Mouse (Mus musculus) left cerebral cortex, postnatal 10 days (tissue): ENCODE measurements at regions not wholly inside any gene's neighbourhood (a gene's known extent, or its start where the extent isn't known, plus 50 kb on each side); places are given as distances from the start of the nearest gene placed in this dataset.

ENCODE experiments used
- DNase-seq, 2 experiments: peaks; one replicate each; pipeline ENCODE4 v3.0.0; 2021 to 2022; ENCODE audit warnings: low spot score in 2 of 2, mixed read lengths in 1 of 2; ENCODE audit errors: extremely low spot score in 1 of 2
- intact Hi-C: fragments of 180-260 bp; cut with DNase I; formaldehyde crosslinking; loops from one replicate; pipeline ENCODE4 v1.15.1; 2025

DNA sequence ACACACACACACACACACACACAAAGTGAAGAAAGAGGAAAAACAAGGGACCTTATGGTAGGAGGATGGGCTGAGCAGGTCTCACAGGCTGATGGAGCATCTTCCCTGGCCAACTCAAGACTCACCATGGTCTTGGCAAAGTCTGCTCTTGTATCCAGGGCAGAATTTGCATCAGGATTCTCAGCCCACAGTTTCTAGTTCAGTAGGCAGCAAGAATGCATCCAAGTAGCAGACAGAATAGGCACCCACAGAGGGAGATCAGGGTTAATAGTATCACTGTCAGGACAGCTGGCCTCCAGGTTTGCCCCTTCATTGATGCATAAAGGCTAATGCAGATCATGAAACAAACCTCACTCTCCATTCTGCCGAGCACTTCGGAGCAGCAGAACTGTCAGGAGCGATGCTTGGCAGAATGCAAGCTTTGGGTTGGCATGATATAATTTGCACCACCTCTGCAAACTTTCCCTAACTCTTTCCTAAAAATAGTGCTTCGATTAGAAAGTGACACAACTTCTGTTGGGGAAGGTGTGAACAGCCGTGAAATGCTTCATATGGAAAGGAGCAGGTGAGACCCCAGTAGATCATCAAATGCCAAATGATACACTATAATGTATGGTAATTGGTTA, 404.0 kb downstream of the Insc start:
- DNase-seq = no peak
- intact Hi-C loops = no loop called here

DNA sequence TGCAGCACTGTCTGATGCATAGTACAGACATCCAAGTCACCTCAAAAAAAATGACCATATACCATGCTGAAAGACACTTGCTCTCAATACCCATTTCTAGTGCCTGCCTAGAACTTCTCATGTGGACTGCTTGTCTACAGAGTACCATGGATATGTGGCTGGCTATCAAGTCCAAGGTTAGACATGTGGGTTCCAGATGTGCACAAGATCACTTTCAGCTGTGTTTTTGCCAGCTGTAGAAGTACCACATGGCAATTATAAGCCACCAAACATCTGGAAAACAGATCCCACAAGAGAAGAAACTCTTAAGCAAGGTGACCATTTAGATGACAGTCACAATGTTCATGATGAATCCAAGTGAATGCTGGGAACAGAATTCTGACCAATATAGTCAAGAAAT, 409.8 kb downstream of the Insc start:
- intact Hi-C loops = no loop called here

DNA sequence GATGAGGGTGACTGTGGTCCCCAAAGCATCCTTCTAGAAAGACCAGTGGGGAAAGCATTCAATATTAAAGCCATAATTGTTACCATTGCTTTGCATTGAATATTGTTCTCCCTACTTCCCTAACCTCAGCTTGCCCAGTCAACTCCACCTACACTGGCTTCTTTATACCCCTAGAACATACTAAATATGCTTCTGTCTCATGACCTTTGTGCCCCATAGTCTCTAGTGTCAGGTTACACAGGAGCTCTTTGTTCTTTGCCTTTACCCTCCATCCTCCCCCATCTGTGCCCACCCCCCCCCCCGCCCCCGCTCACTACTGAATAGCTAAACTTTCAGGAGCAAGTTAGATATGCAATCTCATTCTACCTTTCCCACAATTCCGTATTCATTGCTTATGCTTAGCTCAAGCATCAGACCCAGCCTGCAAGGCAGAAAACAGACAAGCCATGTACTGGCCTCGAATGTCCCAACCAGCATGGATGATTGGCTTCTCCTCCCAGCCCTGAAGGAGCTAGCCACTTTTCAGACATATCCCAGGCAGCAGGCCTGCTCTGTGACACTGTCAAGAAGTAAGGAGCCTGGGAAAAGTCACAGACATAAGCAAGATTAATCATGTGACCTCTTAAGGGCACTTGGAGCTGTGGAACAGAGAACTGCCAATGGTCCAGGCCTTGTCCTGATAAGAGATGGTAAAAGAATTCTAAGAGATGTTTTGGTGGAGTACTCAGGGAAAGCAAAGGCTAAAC, 410.4 kb downstream of the Insc start:
- no peak for DNase-seq
- intact Hi-C loops = no loop called here

More for the DNA sequence above, 409.8 kb downstream of the Insc start:
- no peak for DNase-seq

DNA sequence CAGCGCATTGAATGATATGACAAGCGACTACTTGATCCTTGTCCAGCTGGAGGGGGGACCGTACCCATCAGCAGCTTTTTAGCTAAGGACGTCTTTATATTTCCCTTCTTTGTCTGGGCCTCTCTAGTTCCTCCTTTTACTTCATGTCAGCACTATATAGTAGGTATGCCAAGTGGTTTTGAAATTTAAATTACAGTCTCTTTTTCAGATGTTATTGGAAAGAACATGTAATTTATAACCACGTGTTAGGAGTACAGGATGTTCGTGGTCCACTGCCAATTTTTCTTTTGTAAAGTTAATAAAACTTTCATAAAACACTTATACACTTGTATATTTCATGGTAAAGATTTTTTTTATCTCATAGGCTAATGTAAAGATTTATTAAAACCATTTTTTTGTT, 426.5 kb downstream of the Insc start:
- intact Hi-C loops = no loop called here
- DNase-seq = no peak

DNA sequence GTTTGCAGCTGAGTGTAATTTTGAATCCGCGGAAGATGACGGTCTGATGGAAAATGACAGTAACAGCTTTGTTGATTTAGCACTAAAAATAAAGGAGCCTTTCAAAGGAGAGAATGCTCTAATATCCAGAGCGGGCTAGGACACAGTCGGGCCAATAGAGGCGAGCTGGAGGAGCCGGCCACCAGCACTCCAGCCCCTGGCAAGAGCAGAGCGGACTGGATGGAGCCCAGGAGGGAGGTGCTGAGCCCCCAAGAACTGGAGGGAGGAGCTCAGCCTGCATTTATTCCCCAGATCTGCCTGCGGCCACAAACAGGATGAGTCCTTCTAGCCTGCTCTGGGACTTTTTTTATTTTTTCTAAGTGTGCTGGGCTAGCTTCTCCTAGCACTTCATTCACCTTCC, 426.9 kb downstream of the Insc start:
- intact Hi-C loops = no loop called here
- DNase-seq = peak; percentile 37 to 48

DNA sequence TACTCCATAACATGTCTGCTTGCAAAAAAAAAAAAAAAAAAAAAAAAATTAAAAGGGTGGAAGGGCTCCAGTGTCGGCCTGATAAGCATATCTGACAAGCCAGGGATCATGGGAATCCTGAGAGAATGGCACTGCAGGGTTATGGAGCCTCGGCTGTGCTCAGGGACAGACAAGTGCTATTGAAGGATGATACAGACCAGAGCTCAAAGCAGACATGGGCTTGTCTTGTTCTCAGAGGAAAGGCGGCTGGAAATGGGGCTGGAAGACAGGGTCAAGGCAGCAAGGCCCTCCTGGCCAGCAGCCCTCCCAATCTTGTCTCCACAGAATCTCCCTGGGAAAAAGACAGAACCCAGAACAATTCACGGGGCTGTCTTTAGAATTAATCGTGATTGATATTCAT, 449.0 kb downstream of the Insc start:
- no peak for DNase-seq
- intact Hi-C loops = no loop called here

DNA sequence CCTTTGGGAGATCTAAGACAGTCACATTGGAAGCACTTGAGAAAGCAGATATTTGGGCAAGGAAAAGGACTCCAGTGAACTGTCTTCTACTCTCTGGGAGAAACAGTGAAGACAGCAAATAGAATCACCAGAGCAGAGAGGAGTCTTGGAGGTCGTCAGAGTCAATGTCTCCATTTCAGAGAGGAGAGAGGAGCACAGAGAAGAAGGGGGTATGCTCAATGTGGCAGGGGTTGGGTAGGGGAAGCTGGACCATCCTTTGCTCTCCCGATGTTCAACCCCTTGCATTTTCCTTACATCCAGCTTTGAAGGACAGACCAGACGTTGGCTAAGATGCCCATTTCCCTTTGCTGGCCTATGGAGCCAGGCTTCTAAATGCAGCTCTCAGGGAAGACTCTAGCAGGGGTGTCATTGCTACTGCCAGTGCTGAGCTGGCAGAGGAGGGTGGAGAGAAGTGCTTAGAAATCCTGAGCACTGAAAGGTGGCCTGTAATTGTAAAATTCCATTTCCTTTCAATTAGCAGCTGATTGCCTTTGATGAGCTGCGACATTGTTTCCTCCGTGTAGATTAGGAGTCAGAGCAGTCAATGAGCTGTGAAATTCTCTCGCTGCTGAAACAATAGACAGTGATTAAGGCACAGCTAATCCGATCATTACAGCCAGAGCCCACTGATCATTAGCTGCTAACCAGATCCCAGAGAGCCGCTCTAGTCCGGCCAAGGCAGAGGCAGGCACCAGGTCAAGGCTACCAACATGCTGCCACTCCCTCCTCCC, 449.7 kb downstream of the Insc start:
- DNase-seq = no peak
- intact Hi-C loops = no loop called here

DNA sequence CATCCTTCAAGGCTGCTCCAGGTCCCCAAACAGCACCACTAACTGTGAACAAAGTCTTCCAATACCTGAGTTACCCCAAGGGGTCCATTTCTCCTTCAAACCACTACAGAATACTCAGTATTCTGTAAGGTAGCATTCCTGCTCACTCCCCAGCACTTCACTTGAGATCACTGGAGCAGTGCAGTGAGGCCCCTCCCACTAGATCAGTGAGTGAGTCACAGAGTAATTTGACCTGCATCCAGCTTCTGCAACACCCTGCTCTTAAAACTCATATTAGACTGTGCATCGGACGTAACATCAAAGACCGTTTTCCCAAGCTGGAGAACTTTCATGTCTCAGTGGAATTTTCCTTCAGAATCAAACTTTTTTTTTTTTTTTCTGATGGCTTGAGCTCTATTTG, 461.4 kb downstream of the Insc start:
- DNase-seq = no peak
- intact Hi-C loops = no loop called here

DNA sequence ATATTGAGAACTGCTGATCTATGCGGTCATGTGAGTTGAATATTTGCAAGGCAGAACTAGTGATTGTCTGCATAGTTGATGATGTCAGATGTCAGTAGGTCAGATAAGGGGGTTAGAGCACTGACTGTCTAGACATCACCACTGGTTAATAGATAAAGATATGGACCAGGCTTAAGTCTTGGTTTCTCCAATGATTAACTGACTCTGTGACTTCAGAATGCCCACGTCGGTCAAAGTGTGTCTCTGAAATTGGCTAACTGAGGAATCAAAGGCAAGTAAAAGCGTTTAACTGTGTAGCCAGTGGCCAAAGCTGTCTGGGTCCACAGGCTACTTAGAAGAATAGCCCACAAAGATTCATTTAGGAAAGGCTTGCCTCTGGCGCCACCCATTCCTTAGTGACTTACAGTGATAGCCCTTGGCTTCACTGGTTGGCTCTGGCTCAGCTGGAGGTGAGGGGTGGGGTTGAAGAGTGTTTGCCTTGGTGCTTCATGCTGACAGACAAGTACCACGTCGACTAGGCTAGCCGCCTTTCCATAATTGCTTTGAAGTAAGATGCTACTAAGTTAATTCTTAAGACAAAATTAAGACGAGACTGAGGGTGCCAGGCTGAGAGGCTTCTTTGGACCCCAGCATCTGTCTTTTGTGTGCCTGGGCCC, 463.1 kb downstream of the Insc start:
- intact Hi-C loops = no loop called here
- no peak for DNase-seq

DNA sequence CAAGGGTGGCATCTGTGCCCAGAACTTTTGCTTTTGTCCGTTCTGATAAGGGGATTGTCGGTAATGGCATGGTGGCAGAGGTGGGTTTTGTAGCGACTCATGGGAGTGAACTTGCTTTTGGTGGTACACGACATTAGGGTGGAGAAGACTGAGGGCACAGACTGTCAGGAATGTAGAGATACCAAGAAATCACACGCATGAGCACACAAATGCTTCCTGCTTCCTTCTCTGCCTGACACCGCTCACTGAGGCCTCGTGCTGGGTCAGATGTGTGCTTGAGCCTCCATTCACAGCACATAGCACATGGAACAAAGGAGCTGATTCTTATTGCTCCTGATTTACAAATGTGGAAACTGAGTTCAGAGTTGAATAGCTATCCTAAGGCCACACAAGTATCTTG, 465.3 kb downstream of the Insc start:
- intact Hi-C loops = no loop called here
- no peak for DNase-seq

DNA sequence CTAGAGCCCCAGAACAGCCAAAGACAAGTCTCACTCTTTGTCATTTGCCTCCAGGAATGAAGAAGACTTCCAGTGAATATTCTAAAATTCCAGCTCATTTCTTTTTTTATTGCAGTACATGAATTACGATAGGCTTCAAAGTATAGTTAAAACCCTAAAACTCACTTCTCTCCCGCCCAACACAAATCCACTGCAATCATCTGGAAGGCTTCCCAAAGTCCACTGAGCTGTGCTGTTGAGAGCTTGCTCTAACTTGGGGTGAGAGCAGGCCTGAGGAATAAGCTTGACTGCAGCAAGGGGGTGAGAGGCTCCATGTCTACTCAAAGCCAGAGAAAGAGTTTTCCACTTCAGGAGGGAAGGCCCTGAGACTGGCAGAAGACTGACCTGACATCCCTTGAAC, 466.5 kb downstream of the Insc start:
- intact Hi-C loops = no loop called here

DNA sequence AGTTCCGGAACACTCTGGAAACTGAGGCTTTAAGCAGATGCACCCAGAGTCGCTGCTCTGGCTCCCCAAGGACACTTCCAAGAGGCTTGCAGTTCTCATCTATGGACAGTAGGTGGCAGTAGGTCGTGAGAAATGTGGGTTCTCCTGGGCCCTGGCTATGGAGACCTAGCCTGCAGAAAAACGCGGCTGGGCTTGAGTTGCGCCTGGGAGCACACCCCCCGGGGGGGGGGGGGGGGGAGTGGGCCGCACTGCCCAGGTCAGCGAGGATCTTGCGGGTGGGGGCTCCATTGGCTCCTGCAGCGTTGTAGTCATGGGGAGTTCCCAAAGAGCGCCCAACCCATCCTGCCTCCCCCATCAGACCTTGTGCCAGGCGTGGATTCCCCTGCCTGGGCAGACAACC, 473.3 kb downstream of the Insc start:
- DNase-seq = peak; percentile 81 to 89
- intact Hi-C loops = loop anchor here (5.0 kb wide), 1 partner anchor 345 kb away; no protein-coding TSS in a partner anchor

More for the DNA sequence above, 466.5 kb downstream of the Insc start:
- DNase-seq = no peak

DNA sequence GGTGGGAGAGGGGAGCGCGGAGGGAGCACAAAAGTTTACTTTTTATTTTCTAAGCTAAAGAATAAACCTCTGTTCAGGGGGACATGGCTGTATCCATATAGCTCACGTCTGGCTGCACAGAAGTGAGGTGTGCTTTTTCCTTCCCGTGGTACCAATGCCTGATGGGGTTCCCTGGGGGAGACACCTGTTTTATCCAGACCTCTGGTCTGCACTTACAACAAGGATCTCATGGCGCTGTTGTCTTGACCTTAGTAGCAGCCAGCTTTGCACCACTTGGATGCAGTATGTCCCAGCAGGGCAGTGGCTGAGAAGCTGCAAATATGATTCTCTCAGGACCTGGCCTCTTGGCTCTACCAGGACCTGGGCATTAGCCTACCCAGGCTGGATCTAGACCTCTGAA, 473.8 kb downstream of the Insc start:
- intact Hi-C loops = loop anchor here (5.0 kb wide), 1 partner anchor 345 kb away; no protein-coding TSS in a partner anchor

DNA sequence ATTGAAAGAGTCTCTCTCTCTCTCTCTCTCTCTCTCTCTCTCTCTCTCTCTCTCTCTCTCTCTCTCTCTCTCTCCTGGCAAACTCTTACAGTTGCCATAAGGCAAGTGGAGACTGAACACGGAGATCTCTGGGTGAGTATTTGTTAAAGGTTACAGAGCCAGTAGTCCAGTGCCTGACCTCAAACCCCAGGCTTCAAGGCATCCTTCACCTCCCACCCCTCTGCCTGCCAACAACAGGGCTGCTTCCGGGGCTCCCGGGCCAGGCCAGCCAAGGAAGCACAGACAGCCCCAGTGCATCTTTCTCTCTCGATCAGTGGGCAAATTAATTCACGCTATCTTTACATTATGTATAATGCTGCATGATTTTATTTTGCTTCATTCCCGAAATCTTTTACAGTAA, 474.2 kb downstream of the Insc start:
- DNase-seq = no peak
- intact Hi-C loops = loop anchor here (2.0 to 5.0 kb wide), 2 partner anchors 345 to 815 kb away; no protein-coding TSS in a partner anchor

More for the DNA sequence above, 473.8 kb downstream of the Insc start:
- no peak for DNase-seq

DNA sequence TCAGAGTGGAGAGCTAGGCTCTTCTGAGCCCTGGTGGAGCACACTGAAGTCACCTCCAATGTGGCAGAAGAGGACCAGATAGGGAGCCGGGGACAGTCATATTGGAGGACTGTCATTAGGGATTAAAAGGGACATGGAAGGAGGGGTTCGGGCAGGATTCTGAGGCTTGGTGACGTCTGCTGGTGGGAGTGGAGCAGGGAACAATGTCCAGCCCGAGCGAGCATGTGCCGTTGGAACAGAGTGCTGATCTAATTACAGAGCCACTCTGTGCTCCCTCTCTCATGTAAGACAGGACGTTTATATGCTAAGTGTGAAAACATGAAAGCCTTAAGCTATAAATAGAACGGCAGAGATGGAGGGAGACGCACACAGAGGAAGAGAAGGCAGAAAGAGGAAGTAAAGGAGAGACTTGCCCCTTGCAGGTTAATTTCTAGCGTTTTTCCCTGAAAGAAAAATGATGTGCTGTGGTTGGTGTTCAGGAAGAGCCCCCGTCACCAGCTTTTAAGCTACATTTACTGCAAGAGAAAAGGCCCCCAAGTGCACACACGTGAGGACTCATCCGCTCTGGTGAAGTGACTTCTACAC, 475.2 kb downstream of the Insc start:
- intact Hi-C loops = loop anchor here (2.0 to 5.0 kb wide), 2 partner anchors 346 to 814 kb away; no protein-coding TSS in a partner anchor
- DNase-seq = peak in 1 of 2 experiments; percentile 27

DNA sequence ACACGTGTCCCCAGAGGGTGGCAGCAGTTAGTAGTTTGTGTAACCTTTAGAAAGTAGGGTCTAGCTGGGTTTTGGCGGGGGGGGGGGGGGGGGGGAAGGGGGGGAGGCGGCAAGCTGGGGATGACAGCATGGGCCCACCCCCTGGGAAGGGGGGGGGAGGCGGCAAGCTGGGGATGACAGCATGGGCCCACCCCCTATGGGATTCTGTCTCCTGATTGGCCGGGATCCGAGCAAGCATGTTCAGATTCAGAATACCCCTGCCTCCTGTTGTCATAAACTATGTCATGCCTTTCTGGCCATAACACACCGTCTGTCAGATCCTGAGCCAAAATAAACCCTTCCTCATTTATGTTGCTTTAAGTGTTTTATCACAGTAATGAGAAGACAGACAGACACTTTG, 479.1 kb downstream of the Insc start:
- no peak for DNase-seq
- intact Hi-C loops = no loop called here

DNA sequence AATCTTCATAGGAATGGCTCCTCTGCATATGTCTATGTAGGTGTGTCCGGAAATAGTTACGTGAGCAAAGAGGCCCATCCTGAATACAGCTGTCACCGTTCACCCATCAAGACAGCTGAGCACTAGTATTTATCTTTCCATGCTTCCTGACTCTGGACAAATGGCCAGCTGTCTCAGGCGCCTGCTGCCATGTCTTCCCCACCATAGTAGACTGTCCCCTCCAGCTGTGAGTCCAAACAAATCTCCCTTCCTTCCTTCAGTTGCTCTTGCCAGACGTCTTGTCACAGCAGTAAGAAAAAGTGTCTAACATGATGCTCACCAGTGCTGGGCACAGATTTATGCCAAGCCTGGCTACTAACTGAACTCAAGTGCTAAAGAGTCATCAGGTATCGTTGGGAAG, 487.0 kb downstream of the Insc start:
- DNase-seq = no peak
- intact Hi-C loops = no loop called here

DNA sequence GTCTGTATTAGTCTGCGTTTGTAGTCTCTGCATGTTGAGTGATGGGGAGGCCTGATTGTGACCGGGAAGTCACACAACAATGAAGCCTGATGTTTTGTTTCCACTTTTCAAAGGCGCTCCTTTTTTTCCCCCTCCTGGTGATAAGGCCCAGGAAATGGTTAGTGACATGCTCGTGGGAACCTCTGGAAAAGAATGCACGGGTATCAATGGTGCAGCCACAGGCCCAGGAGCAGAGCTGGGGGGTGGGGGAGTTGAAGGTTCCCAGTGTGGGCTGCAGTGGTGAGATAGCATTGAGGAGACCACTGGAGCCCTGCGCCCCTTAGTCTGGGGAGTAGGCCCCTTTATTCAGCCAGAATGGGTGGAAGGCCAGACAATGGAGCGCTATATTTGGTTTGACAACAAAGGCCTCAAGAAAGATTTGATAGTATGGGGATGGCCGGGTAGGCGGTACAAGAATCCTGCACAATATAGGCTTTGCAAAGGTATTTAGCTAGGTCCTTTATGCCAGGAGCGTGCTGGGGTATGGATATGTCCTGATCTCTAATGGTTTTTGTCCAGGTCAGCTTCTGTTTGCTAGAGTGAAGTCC, 490.4 kb downstream of the Insc start:
- no peak for DNase-seq
- intact Hi-C loops = no loop called here

DNA sequence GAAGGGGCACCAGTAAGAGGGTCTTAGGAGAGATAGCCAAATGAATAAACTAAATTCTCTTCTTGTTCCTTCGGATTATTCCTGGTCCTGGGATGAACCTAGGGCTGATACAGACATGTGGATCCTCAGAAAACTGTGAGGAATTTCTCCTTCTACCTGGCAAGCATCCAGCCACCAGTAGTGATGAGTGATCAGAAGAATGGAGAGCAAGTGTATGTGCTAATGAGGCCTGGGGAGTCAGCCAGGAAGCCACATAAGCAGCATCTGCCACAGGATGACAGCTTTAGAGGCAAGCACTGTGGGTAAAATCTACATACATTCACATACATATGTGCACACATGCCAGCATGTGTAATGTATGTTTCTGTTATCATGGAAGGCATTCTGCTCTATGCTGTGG, 493.6 kb downstream of the Insc start:
- DNase-seq = no peak
- intact Hi-C loops = no loop called here
